Mouse (Mus musculus): ENCODE measurements around the gene Dnttip2. TPM values are rescaled to one million over a fixed set of nuclear protein-coding genes. Genes with fewer than 3 reads are reported as not detected.

The Dnttip2 gene
- polyA plus RNA-seq, 1 experiment: 4.4 TPM

GRCm38 (mm10) chr3:122312936-122313629, 38.9 kb downstream of the Dnttip2 start:
- no peaks in the 10 kb centered on the region for H3K36me3 ChIP-seq (ENCODE audit: control insufficient read depth, insufficient read depth, low read length)
- no peak overlapping the region for H3K27ac ChIP-seq (ENCODE audit: insufficient read depth, low read length)
- 89% methylated on average over 10 of the region's 10 CpGs for WGBS
- H3K27me3 ChIP-seq (ENCODE audit: control insufficient read depth, insufficient read depth, low read length): no peaks in the 10 kb centered on the region
- TF ChIP-seq POLR2A (IDR thresholded peaks at IDR 0.05; ENCODE audit: low read depth, low read length) (no peak), CTCF (IDR thresholded peaks at IDR 0.05; ENCODE audit: extremely low read depth, insufficient read depth, insufficient read length, insufficient replicate concordance) (no peak)
- H3K4me1 ChIP-seq (ENCODE audit: control insufficient read depth, insufficient read depth, insufficient read length): no peaks in the 10 kb centered on the region; the same call in 1 of the 2 replicates
- no peak for DNase-seq (ENCODE audit: low read depth in 1 of 2, low spot score in 2 of 2)
- H3K4me3 ChIP-seq (ENCODE audit: extremely low read depth, insufficient read depth, insufficient read length): no peak overlapping the region

GRCm38 (mm10) chr3:122313936-122314335, 39.7 kb downstream of the Dnttip2 start:
- no peaks in the 10 kb centered on the region; the same call in 1 of the 2 replicates for H3K4me1 ChIP-seq (ENCODE audit: control insufficient read depth, insufficient read depth, insufficient read length)
- TF ChIP-seq POLR2A (IDR thresholded peaks at IDR 0.05; ENCODE audit: low read depth, low read length): no peak
- no peak for TF ChIP-seq CTCF (IDR thresholded peaks at IDR 0.05; ENCODE audit: extremely low read depth, insufficient read depth, insufficient read length, insufficient replicate concordance)
- no peak for DNase-seq (ENCODE audit: low read depth in 1 of 2, low spot score in 2 of 2)
- no peaks in the 10 kb centered on the region for H3K27me3 ChIP-seq (ENCODE audit: control insufficient read depth, insufficient read depth, low read length)
- H3K27ac ChIP-seq (ENCODE audit: insufficient read depth, low read length): no peak overlapping the region
- no peaks in the 10 kb centered on the region for H3K36me3 ChIP-seq (ENCODE audit: control insufficient read depth, insufficient read depth, low read length)
- 79% methylated on average over 7 of the region's 7 CpGs for whole genome bisulfite sequencing
- no peak overlapping the region for H3K4me3 ChIP-seq (ENCODE audit: extremely low read depth, insufficient read depth, insufficient read length)

- no peak for TF ChIP-seq POLR2A (IDR thresholded peaks at IDR 0.05; ENCODE audit: low read depth, low read length)
- no peak for TF ChIP-seq CTCF (IDR thresholded peaks at IDR 0.05; ENCODE audit: extremely low read depth, insufficient read depth, insufficient read length, insufficient replicate concordance)
- Histone ChIP-seq H3K4me1 (ENCODE audit: control insufficient read depth, insufficient read depth, insufficient read length) (no peaks in the 10 kb centered on the region; the same call in 1 of the 2 replicates), H3K27ac (ENCODE audit: insufficient read depth, low read length) (no peak overlapping the region), H3K4me3 (ENCODE audit: extremely low read depth, insufficient read depth, insufficient read length) (no peak overlapping the region), H3K27me3 (ENCODE audit: control insufficient read depth, insufficient read depth, low read length) (no peaks in the 10 kb centered on the region), H3K36me3 (ENCODE audit: control insufficient read depth, insufficient read depth, low read length) (no peaks in the 10 kb centered on the region)
- WGBS: 75% methylated on average over 11 of the region's 11 CpGs
- DNase-seq (ENCODE audit: low read depth in 1 of 2, low spot score in 2 of 2): no peak
These were observed 42.4 kb downstream of the Dnttip2 start for GRCm38 (mm10) chr3:122316621-122317020.

- TF ChIP-seq POLR2A (IDR thresholded peaks at IDR 0.05; ENCODE audit: low read depth, low read length) (no peak), CTCF (IDR thresholded peaks at IDR 0.05; ENCODE audit: extremely low read depth, insufficient read depth, insufficient read length, insufficient replicate concordance) (no peak)
- no peaks in the 10 kb centered on the region; the same call in 1 of the 2 replicates for H3K4me1 ChIP-seq (ENCODE audit: control insufficient read depth, insufficient read depth, insufficient read length)
- no peaks in the 10 kb centered on the region for H3K36me3 ChIP-seq (ENCODE audit: control insufficient read depth, insufficient read depth, low read length)
- H3K27me3 ChIP-seq (ENCODE audit: control insufficient read depth, insufficient read depth, low read length): no peaks in the 10 kb centered on the region
- no peak overlapping the region for H3K27ac ChIP-seq (ENCODE audit: insufficient read depth, low read length)
- DNase-seq (ENCODE audit: low read depth in 1 of 2, low spot score in 2 of 2): no peak
- 96% methylated on average over 6 of the region's 6 CpGs for whole genome bisulfite sequencing
- no peak overlapping the region for H3K4me3 ChIP-seq (ENCODE audit: extremely low read depth, insufficient read depth, insufficient read length)
These were observed 43.2 kb downstream of the Dnttip2 start for GRCm38 (mm10) chr3:122317339-122317738.

GRCm38 (mm10) chr3:122322226-122322625, 48.0 kb downstream of the Dnttip2 start:
- WGBS: 32% methylated on average over 9 of the region's 9 CpGs
- H3K27ac ChIP-seq (ENCODE audit: insufficient read depth, low read length): no peak overlapping the region
- TF ChIP-seq CTCF (IDR thresholded peaks at IDR 0.05; ENCODE audit: extremely low read depth, insufficient read depth, insufficient read length, insufficient replicate concordance) (no peak), POLR2A (IDR thresholded peaks at IDR 0.05; ENCODE audit: low read depth, low read length) (no peak)

GRCm38 (mm10) chr3:122323841-122324240, 49.7 kb downstream of the Dnttip2 start:
- Histone ChIP-seq H3K4me1 (ENCODE audit: control insufficient read depth, insufficient read depth, insufficient read length) (no peaks in the 10 kb centered on the region; the same call in 1 of the 2 replicates), H3K27me3 (ENCODE audit: control insufficient read depth, insufficient read depth, low read length) (no peaks in the 10 kb centered on the region), H3K27ac (ENCODE audit: insufficient read depth, low read length) (no peak overlapping the region), H3K4me3 (ENCODE audit: extremely low read depth, insufficient read depth, insufficient read length) (no peak overlapping the region), H3K36me3 (ENCODE audit: control insufficient read depth, insufficient read depth, low read length) (no peaks in the 10 kb centered on the region)
- no peak for TF ChIP-seq POLR2A (IDR thresholded peaks at IDR 0.05; ENCODE audit: low read depth, low read length)
- DNase-seq (ENCODE audit: low read depth in 1 of 2, low spot score in 2 of 2): no peak
- WGBS: 86% methylated on average over 6 of the region's 6 CpGs

More at GRCm38 (mm10) chr3:122322226-122322625, 48.0 kb downstream of the Dnttip2 start:
- Histone ChIP-seq H3K36me3 (ENCODE audit: control insufficient read depth, insufficient read depth, low read length) (no peaks in the 10 kb centered on the region), H3K4me1 (ENCODE audit: control insufficient read depth, insufficient read depth, insufficient read length) (no peaks in the 10 kb centered on the region; the same call in 1 of the 2 replicates), H3K27me3 (ENCODE audit: control insufficient read depth, insufficient read depth, low read length) (no peaks in the 10 kb centered on the region), H3K4me3 (ENCODE audit: extremely low read depth, insufficient read depth, insufficient read length) (no peak overlapping the region)
- no peak for DNase-seq (ENCODE audit: low read depth in 1 of 2, low spot score in 2 of 2)

- no peak for DNase-seq (ENCODE audit: low read depth in 1 of 2, low spot score in 2 of 2)
- WGBS: 92% methylated on average over 3 of the region's 3 CpGs
These were observed 50.3 kb downstream of the Dnttip2 start for GRCm38 (mm10) chr3:122324528-122324927.

More at GRCm38 (mm10) chr3:122324528-122324927, 50.3 kb downstream of the Dnttip2 start:
- Histone ChIP-seq H3K36me3 (ENCODE audit: control insufficient read depth, insufficient read depth, low read length) (no peaks in the 10 kb centered on the region), H3K4me3 (ENCODE audit: extremely low read depth, insufficient read depth, insufficient read length) (no peak overlapping the region), H3K4me1 (ENCODE audit: control insufficient read depth, insufficient read depth, insufficient read length) (no peaks in the 10 kb centered on the region; the same call in 1 of the 2 replicates), H3K27ac (ENCODE audit: insufficient read depth, low read length) (no peak overlapping the region), H3K27me3 (ENCODE audit: control insufficient read depth, insufficient read depth, low read length) (no peaks in the 10 kb centered on the region)
- TF ChIP-seq POLR2A (IDR thresholded peaks at IDR 0.05; ENCODE audit: low read depth, low read length) (no peak), CTCF (IDR thresholded peaks at IDR 0.05; ENCODE audit: extremely low read depth, insufficient read depth, insufficient read length, insufficient replicate concordance) (no peak)
